Mouse (Mus musculus): Measurements from ENCODE around the gene Vps35. TPM values are rescaled to one million over a fixed set of nuclear protein-coding genes. Genes with fewer than 3 reads are reported as not detected.

Vps35 gene
- polyA plus RNA-seq, 1 experiment from 2014 or later, result 159 TPM

DNA sequence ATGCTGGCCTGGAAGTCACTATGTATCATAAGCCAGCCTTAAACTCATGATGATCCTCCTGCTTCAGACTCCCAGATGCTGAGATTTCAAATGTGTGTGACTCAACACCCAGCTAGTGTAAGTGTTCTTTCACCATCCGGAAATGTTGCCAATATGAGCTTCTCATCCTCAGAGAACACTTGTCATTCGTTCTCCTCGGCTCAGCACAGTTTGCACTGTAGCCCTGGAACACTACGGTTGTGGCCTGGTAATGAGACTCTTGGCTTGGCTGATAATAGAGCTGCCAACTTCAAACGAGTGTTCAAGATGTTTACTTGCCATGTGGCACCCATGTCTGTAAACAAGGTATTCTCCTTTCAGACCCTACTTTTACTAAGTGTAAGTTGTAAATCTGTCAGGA lies 3.9 kb upstream of the Vps35 start:
- WGBS, result 92% methylated on average over 5 of the region's 5 CpGs
- Histone ChIP-seq H3K9me3 (replicated peaks) (no peaks in the 10 kb centered on the region), H3K27me3 (ENCODE audit: low read depth, poor library complexity, severe bottlenecking) (no peaks in the 10 kb centered on the region), H3K4me1 (peaks cover 23% of the 10 kb centered on the region), H3K4me3 (no peak overlapping the region), H3K27ac (replicated peaks) (no peak overlapping the region), H3K36me3 (peaks cover 75% of the 10 kb centered on the region)
- no peak for DNase-seq (ENCODE audit: low spot score)

DNA sequence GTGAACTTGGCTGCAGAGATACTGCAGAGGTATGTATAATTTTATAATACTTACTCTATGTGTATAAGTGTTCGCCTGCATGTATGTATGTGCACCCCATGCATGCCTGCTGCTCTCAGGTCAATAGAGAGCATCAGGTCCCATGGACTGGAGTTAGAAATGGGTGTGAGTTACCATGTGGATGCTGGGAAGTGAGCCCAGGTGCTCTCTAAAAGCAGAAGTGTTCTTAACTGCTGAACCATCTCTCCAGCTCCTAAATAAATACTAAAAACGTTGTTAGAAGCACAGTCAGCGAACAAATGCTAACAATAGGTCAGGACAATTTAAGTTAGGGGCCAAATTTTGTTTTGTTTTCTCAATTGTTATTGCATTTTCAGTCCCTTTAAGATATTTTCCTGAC lies 3.3 kb upstream of the Vps35 start:
- no peak overlapping the region for H3K4me3 ChIP-seq
- H3K27ac ChIP-seq (replicated peaks), result no peak overlapping the region
- H3K9me3 ChIP-seq (replicated peaks), result no peaks in the 10 kb centered on the region
- H3K27me3 ChIP-seq (ENCODE audit: low read depth, poor library complexity, severe bottlenecking), result no peaks in the 10 kb centered on the region
- peaks cover 29% of the 10 kb centered on the region for H3K4me1 ChIP-seq
- 96% methylated on average over 3 of the region's 3 CpGs for WGBS
- peaks cover 69% of the 10 kb centered on the region for H3K36me3 ChIP-seq
- no peak for DNase-seq (ENCODE audit: low spot score)

DNA sequence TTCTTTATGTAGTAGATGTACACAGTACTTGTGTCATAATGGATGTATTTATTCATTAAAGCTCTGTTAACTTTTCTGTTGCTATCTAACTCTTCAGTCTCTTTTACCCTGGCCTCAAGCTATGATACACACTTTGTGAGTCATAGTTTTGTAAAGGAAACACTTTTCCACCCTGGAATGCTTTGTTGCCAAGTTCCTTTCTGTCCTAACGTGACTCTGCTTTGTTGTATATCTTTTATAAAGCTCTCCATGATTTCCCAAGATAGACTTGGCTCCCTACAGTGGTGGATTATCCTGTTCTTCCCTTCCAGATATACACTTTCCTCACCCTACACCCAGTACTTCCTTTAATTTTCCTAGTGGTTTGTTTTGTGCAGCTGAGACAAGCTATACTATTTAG lies 2.3 kb upstream of the Vps35 start:
- peaks cover 59% of the 10 kb centered on the region for H3K36me3 ChIP-seq
- no peaks in the 10 kb centered on the region for H3K27me3 ChIP-seq (ENCODE audit: low read depth, poor library complexity, severe bottlenecking)
- H3K27ac ChIP-seq (replicated peaks), result no peak overlapping the region
- H3K9me3 ChIP-seq (replicated peaks), result no peaks in the 10 kb centered on the region
- peaks cover 37% of the 10 kb centered on the region for H3K4me1 ChIP-seq
- no peak overlapping the region for H3K4me3 ChIP-seq
- 71% methylated on average over 1 of the region's 1 CpGs for WGBS
- no peak for DNase-seq (ENCODE audit: low spot score)

DNA sequence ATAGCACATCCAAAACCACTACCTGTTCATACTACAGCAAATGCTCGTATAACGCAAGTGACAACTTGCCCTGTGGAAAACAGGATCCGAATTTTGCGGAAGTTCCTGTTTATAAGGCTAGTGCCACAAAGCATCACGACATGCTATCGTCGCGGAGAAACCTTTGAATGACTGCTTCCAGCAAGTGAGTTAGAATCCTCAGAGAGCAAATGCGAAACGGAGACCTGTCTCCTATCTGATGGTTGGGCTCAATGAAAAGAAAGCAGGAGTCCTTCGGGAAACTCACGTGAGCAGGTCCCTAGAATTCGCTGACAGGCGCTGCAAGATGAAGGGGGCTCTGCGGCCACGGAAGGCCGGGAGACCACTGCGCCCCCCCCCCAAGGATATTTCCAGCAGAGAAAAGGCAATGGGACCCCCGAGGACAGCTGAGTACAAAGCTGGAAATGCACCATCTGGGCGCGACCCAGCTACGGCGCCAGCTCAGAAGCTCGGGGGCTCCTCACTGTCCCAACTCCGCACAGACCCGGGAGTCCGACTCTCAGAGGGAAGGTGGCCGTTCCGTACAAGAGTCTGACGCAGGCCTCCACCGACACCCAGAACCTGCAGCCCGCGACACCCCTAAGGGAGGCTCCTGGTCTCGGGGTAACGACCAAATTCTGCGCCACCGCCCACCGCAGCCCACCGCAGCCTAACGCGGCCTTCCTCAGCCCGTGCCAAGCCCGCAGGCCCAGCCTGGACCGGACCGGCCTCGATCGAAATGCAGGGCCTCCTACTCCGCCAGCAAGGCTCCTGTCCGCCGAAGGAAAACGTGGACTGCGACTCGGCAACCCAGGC lies 785 bp downstream of the Vps35 start:
- DNase-seq (ENCODE audit: low spot score), result peak; percentile 15
- Histone ChIP-seq H3K4me1 (peaks cover 37% of the 10 kb centered on the region), H3K9me3 (replicated peaks) (no peaks in the 10 kb centered on the region), H3K36me3 (peaks cover 38% of the 10 kb centered on the region), H3K4me3 (peak overlapping the region; percentile 95), H3K27ac (replicated peaks) (peak overlapping the region; percentile 98), H3K27me3 (ENCODE audit: low read depth, poor library complexity, severe bottlenecking) (no peaks in the 10 kb centered on the region)
- WGBS, result 1% methylated on average over 53 of the region's 53 CpGs

DNA sequence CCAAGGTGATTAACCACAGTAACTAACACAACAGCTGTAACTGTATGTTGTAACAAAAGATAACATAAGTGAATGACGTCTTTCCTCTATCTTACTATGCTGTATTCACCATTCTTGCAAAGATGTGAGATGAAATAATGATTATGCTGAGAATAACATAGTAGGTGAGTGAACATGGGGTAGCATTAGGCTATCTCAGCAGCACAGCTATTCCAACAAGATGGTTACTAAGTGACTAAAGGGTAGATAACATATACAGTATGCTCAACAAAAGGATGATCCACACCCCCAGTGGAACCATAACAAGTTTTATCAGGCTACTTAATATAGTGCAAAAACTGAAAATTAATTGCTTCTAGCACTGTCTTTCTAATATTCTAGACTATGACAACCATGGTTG lies 12.8 kb downstream of the Vps35 start:
- DNase-seq (ENCODE audit: low spot score), result no peak
- Histone ChIP-seq H3K9me3 (replicated peaks) (no peaks in the 10 kb centered on the region), H3K27ac (replicated peaks) (no peak overlapping the region), H3K36me3 (peaks cover 87% of the 10 kb centered on the region), H3K27me3 (ENCODE audit: low read depth, poor library complexity, severe bottlenecking) (no peaks in the 10 kb centered on the region), H3K4me3 (no peak overlapping the region), H3K4me1 (no peaks in the 10 kb centered on the region)
- WGBS, result 97% methylated on average over 1 of the region's 1 CpGs

DNA sequence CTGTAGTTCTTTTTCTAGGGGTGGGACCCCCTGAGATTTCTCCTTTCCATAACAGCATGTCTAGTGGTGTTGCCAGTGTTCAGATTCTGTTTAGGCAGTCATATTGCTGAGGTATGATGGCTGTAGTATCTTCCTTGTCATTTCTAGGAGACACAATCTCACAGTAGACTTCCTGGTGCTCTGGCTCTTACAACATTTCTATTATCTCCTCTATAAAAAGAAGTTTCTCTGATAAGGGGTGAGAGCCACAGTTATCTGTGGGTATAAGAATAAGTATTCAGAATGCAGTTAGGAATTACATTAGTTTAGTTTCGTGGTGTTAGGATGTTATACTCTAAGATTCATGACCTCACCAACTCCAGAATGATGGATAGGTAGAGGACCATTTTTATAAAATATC lies 72.3 kb downstream of the Vps35 start:
- Histone ChIP-seq H3K4me1 (no peaks in the 10 kb centered on the region), H3K36me3 (no peaks in the 10 kb centered on the region), H3K27ac (replicated peaks) (no peak overlapping the region), H3K27me3 (ENCODE audit: low read depth, poor library complexity, severe bottlenecking) (no peaks in the 10 kb centered on the region), H3K9me3 (replicated peaks) (no peaks in the 10 kb centered on the region), H3K4me3 (no peak overlapping the region)
- no peak for DNase-seq (ENCODE audit: low spot score)
- 83% methylated on average over 1 of the region's 1 CpGs for WGBS

DNA sequence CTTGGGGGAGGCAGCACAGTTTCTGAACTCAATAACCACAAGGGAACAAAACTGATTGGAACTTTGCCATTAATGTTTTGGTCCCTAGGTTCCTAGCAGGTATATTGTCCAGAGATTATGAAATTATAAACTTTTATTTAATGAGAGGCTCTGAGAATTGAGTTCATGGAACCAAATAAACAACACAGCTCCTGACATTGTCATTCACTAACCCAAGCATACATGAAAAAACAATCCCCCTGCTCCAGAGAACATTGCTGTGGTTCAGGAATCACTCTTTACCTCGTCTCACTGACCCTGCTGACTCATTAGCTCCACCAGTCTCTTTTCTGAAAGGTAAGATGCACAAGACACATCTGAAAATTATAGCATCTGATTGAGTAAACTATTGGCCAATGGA lies 73.9 kb downstream of the Vps35 start, which contains the start of gene Olfr371:
Gene Olfr371 (plus strand): TSS at position 301 of the 400 bp plus-strand sequence.
- Histone ChIP-seq H3K27me3 (ENCODE audit: low read depth, poor library complexity, severe bottlenecking) (no peaks in the 10 kb centered on the region), H3K4me3 (no peak within 1 kb of the TSS), H3K36me3 (no peaks in the 10 kb centered on the region), H3K4me1 (peaks cover 8% of the 10 kb centered on the region; the same call in 1 of the 2 replicates), H3K27ac (replicated peaks) (no peak within 1 kb of the TSS), H3K9me3 (replicated peaks) (no peaks in the 10 kb centered on the region)
- DNase-seq (ENCODE audit: low spot score), result no peak
- WGBS, result 41% methylated on average over 1 of the region's 1 CpGs

DNA sequence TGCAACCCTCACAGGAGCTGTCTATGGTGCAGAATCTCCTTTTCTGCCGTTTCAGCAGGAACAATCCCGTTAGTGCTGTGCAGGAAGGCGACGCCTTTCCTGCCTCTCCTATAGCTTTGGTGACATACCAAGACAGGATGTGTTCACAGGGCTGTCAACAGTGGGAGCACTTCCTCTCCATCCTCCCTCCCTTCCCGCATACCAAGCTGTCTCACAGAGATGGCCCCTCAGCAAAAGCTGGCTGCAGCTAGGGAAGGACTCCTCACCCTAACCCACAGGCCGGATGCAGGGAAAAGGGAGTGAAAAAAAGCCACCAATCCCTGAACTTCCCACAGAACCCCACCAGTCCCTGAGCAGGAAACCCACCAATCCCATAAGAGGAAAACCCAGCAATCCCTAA lies 78.6 kb downstream of the Vps35 start:
- no peak overlapping the region for H3K4me3 ChIP-seq
- no peak overlapping the region for H3K27ac ChIP-seq (replicated peaks)
- no peaks in the 10 kb centered on the region for H3K36me3 ChIP-seq
- WGBS, result 48% methylated on average over 6 of the region's 6 CpGs
- DNase-seq (ENCODE audit: low spot score), result no peak
- no peaks in the 10 kb centered on the region for H3K9me3 ChIP-seq (replicated peaks)
- H3K4me1 ChIP-seq, result peaks cover 8% of the 10 kb centered on the region; the same call in 1 of the 2 replicates
- H3K27me3 ChIP-seq (ENCODE audit: low read depth, poor library complexity, severe bottlenecking), result no peaks in the 10 kb centered on the region

DNA sequence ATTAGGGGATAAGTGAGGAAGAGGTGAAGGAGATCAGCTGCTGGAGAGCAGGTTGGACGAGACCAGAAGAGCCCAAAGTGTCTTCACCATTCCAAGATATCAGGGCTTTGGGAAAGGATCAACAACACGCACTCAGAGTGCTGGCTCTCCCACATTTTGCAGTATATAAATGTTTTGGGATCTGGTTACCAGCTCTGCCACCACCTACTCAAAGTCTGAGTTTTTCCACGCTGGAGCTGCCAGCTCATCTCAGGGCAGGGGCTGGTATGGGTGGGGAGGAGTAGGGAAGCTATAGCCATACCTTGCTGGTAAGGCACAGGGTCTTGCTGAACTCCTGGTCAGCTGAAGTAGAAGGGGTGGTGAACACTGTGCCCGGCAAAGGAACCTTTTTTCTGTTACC lies 79.4 kb downstream of the Vps35 start:
- no peak for DNase-seq (ENCODE audit: low spot score)
- Histone ChIP-seq H3K36me3 (no peaks in the 10 kb centered on the region), H3K4me1 (peaks cover 8% of the 10 kb centered on the region; the same call in 1 of the 2 replicates), H3K27me3 (ENCODE audit: low read depth, poor library complexity, severe bottlenecking) (no peaks in the 10 kb centered on the region), H3K9me3 (replicated peaks) (no peaks in the 10 kb centered on the region), H3K4me3 (no peak overlapping the region), H3K27ac (replicated peaks) (no peak overlapping the region)
- WGBS, result 83% methylated on average over 4 of the region's 4 CpGs

Other genes starting within 250 kb of the Vps35 start
- 25.5 and 32.3 TPM in 2 replicates for gene Fbxw9, start 239.7 kb downstream of the Vps35 start, polyA plus RNA-seq (2016; fragmentation: Nextera tagmentation; extraction: Ambion mirVana)
- 0.91 and 1.1 TPM in 2 replicates for gene Gm5741, start 231.8 kb downstream of the Vps35 start, polyA plus RNA-seq (2016; fragmentation: Nextera tagmentation; extraction: Ambion mirVana)
- 70.8 and 71.8 TPM in 2 replicates for gene Dhps, start 228.0 kb downstream of the Vps35 start, polyA plus RNA-seq (2016; fragmentation: Nextera tagmentation; extraction: Ambion mirVana)
- 133 and 142 TPM in 2 replicates for gene Wdr83os, start 219.1 kb downstream of the Vps35 start, polyA plus RNA-seq (2016; fragmentation: Nextera tagmentation; extraction: Ambion mirVana)
- 61.2 and 70.6 TPM in 2 replicates for gene Wdr83, start 218.5 kb downstream of the Vps35 start, polyA plus RNA-seq (2016; fragmentation: Nextera tagmentation; extraction: Ambion mirVana)
- gene Man2b1, start 216.5 kb downstream of the Vps35 start, polyA plus RNA-seq (2016; fragmentation: Nextera tagmentation; extraction: Ambion mirVana), result 23.5 and 23.7 TPM in 2 replicates
- 0.81 and 1.5 TPM in 2 replicates for gene Zfp791, start 176.7 kb downstream of the Vps35 start, polyA plus RNA-seq (2016; fragmentation: Nextera tagmentation; extraction: Ambion mirVana)
- gene Cks1brt, start 147.9 kb downstream of the Vps35 start, polyA plus RNA-seq (2016; fragmentation: Nextera tagmentation; extraction: Ambion mirVana), result not detected in 2 replicates
- gene Olfr371, start 73.8 kb downstream of the Vps35 start, polyA plus RNA-seq (2016; fragmentation: Nextera tagmentation; extraction: Ambion mirVana), result not detected in 2 replicates
- gene Orc6, start 170 bp downstream of the Vps35 start, polyA plus RNA-seq (2016; fragmentation: Nextera tagmentation; extraction: Ambion mirVana), result 145 and 157 TPM in 2 replicates
- gene Mylk3, start 86.5 kb upstream of the Vps35 start, polyA plus RNA-seq (2016; fragmentation: Nextera tagmentation; extraction: Ambion mirVana), result 0.37 and 0.87 TPM in 2 replicates
- 37.8 and 37.9 TPM in 2 replicates for gene 4921524J17Rik, start 133.0 kb upstream of the Vps35 start, polyA plus RNA-seq (2016; fragmentation: Nextera tagmentation; extraction: Ambion mirVana)
- gene Gpt2, start 192.8 kb upstream of the Vps35 start, polyA plus RNA-seq (2016; fragmentation: Nextera tagmentation; extraction: Ambion mirVana), result 31.9 and 33.0 TPM in 2 replicates

Measured in midbrain, embryonic 10.5 days (tissue).